Mouse (Mus musculus) kidney, adult 18-20 months (tissue): ENCODE data around the gene Atrnl1.

Experiments
- DNase-seq: peaks from one replicate; pipeline ENCODE4 v3.0.0; 2021

The Atrnl1 gene

DNA sequence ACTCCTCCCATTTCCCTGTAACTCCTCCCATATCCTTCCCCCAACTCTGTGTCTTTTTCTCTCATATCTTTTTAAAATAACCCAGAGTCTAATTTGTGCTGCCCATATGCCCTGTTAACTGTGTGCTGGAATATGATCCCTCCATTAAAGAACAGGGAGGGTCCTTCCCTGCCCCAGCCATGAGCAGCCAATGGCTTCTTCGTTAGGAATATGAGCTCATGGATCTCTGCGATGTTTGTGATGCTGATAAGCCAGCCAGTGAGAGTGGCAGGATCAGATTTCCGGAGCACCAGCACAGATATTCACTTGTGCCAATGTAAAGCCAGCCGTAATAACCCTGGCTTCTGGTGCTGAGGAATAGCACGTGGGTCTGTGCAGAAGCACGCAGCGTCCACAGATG lies 477.6 kb downstream of the Atrnl1 start:
- DNase-seq = no peak

DNA sequence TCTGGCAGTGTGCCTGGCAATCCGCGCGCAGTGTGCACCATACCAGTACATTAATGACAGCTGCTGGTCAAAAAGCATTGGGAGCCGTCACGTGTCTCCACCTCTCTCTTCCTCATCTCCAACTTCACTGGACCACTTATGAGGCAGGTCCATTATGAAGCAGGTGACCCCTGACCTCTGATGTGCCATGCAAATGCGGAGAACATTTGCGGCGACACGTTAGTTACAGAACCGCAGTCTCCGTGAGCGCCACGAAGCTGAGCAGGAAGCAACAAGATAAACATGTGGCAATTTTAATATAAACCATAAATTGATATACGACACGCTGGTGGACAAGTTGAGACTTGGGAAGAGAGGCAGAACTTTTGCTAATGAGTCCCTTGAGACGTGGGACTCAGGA lies 481.1 kb downstream of the Atrnl1 start:
- DNase-seq = no peak

GRCm38 (mm10) chr19:58094781-58095543 lies 484.1 kb downstream of the Atrnl1 start:
- no peak for DNase-seq

- DNase-seq = no peak
Measured at GRCm38 (mm10) chr19:58095776-58096175, 484.9 kb downstream of the Atrnl1 start.

DNA sequence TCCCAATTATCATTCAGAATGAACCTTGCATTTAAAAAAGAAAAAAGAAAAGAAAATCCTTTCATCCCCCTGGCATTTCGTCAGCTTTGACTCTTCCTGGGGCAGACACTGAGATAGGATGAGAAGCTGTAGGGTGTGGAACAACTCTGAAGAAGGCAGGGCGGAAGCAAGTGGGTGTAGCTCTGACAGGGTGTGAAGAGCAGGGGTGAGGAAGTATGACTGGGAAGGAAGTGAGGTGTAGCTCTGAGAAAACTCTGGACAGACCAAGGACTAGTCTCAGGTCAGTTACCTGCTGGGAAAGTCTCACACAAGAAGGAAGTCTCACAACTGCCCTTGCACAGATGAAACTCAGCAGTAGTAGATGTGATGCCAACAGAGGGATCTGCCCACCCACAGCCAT lies 486.4 kb downstream of the Atrnl1 start:
- DNase-seq = no peak

DNA sequence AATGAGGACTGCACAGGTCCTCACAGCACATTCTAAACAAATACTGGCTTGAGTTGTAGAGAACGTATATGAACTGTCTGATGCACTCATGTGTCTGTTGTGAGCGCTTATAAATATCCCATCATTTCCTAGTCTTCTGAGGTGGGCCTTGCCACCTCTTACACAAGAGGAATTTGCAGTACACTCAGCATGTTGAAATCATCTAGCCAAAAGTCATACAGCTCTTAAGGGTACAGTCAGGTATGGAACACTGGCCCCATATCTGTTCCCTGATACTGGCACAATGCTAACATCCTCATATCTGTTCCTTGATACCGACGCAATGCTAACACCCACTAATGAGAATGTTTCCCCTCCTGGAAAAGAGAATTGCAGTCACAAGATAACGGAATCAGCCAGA lies 488.7 kb downstream of the Atrnl1 start:
- DNase-seq = no peak

- no peak for DNase-seq
Measured at GRCm38 (mm10) chr19:58100381-58100780, 489.5 kb downstream of the Atrnl1 start.

- DNase-seq = no peak
Measured at GRCm38 (mm10) chr19:58104544-58104943, 493.7 kb downstream of the Atrnl1 start.

DNA sequence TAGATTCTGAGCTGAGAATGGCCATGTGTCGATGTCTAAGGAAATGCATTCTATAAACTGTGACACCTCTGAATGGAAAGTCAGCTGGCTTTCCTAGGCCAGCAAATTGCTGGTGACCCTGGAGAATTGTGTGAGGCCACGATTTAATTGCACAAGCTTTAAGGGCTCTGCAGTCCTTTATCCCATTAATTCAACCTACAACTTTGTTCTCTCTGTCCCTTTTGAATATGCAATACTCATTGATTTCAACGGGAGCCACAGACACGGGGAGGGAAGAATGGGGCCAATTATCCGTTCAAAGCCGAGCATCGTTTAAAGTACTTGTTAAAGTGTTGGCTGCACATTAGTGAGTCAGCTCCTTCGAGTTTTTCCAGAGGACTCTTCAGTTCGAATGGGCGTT lies 496.8 kb downstream of the Atrnl1 start:
- DNase-seq = no peak

DNA sequence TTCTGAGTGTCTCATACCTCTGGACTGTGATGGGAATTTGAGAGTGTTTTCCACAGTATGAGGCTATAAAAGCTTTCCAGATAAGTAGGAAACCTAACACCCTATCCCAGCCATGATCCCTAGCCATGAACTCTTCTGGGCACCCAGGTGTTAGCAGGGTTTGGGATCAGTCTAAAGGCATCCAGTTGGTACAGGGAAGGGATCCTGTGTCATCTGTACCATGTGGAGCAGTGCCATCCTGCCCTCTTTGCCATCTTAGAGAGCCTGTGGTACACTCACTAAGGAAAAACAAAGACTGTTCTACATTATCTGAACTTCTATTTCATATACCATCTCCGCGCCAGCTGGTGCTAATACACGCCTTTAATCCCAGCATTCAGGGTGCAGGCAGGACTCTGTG lies 499.7 kb downstream of the Atrnl1 start:
- DNase-seq = no peak

DNA sequence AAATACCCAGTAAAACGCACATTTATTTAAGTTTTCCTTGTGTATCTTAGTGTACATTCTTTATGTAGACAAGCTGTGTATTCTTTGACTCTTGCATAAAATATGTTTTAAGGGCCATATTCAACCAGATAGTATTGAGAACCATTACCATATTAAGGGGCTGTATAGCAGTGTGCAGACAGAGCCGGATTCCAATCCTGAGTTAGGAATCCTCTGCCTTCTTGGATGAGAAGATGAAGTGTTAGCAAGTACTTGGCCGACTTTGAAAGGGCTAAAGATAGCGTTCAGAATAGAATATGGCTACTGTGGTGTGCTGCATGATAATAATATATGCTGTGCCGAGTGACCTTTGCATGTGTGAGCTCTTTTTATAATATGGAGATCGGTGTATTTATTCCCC lies 500.5 kb downstream of the Atrnl1 start:
- DNase-seq = no peak

DNA sequence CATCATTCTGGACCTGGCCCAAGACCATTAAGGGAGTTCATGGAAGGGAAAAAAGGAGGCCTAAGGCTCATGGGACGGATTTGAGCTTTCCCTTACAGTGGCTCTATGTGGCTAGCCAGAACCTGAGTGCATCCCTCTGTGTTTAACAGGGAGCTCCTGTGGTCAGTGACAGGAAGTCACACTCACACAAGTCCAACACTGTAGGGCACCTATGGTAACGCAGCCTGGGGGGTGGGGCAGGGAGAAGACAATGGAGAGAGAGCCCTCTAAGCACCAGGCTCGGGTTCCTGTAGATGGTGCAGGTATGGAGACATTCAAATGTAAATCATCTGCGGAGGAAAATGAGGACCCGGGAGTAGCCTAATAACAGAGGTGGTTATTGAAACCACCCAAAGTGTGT lies 501.3 kb downstream of the Atrnl1 start:
- DNase-seq = no peak

DNA sequence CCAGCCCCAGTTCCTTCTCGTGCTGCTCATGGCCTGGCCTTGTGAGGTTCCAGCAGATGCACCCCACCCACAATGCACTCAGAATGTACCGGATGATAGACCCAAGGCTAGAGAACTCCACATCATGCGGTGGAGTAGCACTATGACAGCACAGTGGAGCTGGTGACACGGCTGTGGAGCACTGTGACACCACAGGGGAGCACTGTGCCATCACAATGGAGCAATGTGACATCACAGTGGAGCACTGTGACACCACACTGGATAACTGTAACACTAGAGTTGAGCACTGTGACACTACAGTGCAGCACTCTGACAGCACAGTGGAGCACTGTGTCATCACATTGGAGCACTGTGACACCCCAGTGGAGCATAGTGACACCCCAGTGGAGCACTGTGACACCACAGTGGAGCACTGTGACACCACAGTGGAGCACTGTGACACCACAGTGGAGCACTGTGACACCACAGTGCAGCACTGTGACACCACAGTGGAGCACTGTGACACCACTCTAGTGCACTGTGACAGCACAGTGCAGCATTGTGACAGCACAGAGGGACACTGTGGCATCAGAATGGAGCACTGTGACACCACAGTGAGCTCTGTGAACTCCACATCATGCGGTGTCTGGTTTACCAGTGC lies 502.4 kb downstream of the Atrnl1 start:
- DNase-seq = no peak

DNA sequence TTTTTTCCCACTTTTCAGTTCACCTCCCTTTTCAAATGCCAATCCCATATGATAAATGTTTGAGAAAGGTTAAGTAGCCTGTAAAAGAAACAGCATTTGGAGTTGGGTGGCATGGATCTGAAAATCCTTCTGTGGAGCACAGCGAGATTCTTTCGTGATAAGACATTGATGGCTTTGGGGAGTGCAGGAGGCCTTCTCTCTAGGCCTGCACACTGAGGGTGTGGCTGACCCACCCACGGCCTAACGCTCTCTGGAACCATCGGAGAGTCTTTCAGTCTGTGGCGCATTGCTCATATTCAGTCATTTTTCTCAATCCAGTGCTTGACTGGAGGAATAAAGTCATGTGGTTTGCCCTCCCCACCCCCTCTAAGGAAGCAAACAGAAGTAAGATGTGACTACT lies 506.8 kb downstream of the Atrnl1 start:
- DNase-seq = no peak

GRCm38 (mm10) chr19:58118141-58118835 lies 507.5 kb downstream of the Atrnl1 start:
- DNase-seq = no peak

GRCm38 (mm10) chr19:58118864-58119263 lies 508.0 kb downstream of the Atrnl1 start:
- no peak for DNase-seq

- no peak for DNase-seq
Measured at GRCm38 (mm10) chr19:58119681-58120173, 508.9 kb downstream of the Atrnl1 start.

- DNase-seq = no peak
Measured at GRCm38 (mm10) chr19:58120661-58121060, 509.8 kb downstream of the Atrnl1 start.

DNA sequence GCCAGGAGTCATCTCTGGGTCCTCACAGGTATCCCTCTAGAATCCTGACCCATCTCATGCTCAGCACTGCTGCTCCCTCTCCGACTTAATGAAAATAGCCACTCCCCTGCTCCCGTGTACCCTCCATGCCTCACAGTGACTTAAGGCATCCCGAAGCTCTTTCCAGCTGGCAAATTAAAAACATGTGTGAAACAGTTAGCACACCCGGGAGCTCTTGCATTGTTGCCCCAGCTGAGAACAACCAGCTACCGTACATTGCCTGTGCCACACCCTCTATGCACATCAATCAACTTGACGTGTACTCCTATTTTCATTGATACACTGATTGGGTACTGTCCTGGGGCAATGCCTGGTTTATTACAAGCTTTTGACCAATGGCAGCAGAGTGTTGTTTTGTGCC lies 510.8 kb downstream of the Atrnl1 start:
- DNase-seq = no peak

GRCm38 (mm10) chr19:58123620-58124019 lies 512.8 kb downstream of the Atrnl1 start:
- no peak for DNase-seq

- DNase-seq = no peak
Measured at GRCm38 (mm10) chr19:58124566-58124965, 513.7 kb downstream of the Atrnl1 start.

GRCm38 (mm10) chr19:58125010-58125409 lies 514.2 kb downstream of the Atrnl1 start:
- no peak for DNase-seq

GRCm38 (mm10) chr19:58131896-58132295 lies 521.1 kb downstream of the Atrnl1 start:
- no peak for DNase-seq

DNA sequence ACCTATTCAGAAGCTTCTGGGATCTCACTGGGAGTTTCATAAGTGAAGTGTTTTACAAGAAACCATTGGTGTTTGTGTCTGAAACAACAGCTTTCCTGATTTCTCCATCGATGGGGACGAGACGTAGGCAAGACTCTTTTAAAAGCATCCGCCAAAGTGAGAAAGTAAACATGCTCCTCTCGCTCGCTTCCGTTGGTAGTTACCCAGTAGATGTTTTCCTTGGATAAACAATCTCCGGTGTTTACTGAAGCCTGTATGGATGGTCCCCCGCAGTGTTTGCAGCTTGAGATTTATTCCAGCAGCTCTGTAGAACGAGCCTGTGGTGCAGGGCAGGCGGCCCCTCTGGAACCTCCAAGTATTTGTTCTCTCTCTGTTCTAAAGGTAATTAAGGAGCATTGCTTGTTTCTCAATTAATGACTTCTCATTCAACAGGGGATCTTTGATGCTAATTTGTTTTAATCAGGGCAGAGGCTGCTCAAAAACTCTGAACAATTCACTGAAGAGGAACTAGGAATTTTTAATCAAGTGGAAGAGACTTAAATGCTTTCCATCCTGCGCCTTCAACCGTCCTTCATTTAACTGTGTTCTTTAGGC lies 529.5 kb downstream of the Atrnl1 start:
- DNase-seq = no peak
